Mouse (Mus musculus): ENCODE measurements at regions not wholly inside any gene's neighbourhood (a gene's known extent, or its start where the extent isn't known, plus 50 kb on each side); places are given as distances from the start of the nearest gene placed in this dataset.
A peak's percentile ranks its signal among the peaks of the same experiment; 100 is the strongest.

DNA sequence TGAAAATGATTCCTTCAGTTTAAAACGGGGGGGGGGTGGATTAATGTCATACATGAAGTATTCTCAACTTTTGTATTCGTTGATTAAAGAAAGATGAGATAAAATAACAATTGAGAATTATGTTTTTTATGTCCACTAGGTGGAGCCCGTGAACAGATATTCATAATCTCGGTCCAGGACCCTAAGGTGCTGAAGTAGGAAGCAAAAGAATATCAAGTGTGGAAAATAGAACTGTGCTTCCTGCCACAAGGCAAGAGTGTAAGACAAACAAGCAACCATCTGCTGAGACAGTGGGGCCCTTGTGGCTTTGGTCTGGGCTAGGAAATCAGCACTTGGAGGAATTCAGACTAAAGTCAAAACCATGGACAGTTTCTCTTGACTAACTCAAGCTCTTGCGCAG lies 50.9 kb upstream of the Kap start:
- no peak overlapping the region for H3K27ac ChIP-seq (replicated peaks)
- WGBS = 32% methylated on average over 5 of the region's 5 CpGs
- no peak for ATAC-seq (ENCODE audit: low FRiP score, low read depth)

DNA sequence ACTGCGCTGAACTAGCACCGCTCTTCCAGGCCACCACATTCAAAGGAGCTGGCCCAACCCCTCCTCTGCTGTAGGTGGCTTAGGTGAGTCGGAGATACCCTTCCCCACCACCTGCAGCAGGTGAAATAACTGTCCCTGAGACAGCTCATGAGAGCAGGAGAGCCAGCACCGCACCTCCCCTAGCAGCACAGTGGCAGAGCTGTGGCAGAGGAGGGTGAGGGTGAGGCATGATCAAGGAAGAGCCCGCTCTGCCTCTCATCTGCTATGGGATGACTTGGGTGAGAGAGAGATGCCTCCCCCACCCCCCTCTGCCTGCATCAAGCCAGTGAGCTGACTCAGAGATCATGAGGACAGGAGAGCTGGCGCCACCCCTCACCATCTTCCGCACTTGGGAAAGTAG lies 81.1 kb upstream of the Kap start:
- 88% methylated on average over 7 of the region's 7 CpGs for WGBS
- H3K9ac ChIP-seq (replicated peaks) = no peak overlapping the region
- no peak overlapping the region for H3K4me3 ChIP-seq
- H3K4me2 ChIP-seq (replicated peaks) = no peak overlapping the region
- H3K4me1 ChIP-seq = no peaks in the 10 kb centered on the region
- H3K27me3 ChIP-seq = no peaks in the 10 kb centered on the region
- H3K27ac ChIP-seq (replicated peaks) = no peak overlapping the region
- no peaks in the 10 kb centered on the region for H3K9me3 ChIP-seq
- peak; percentile 24; the same call in 1 of the 2 replicates for ATAC-seq (ENCODE audit: low FRiP score, low read depth)
- H3K36me3 ChIP-seq = no peaks in the 10 kb centered on the region

More for the DNA sequence above, 50.9 kb upstream of the Kap start:
- Histone ChIP-seq H3K4me1 (no peaks in the 10 kb centered on the region), H3K36me3 (no peaks in the 10 kb centered on the region), H3K27me3 (no peaks in the 10 kb centered on the region), H3K4me3 (no peak overlapping the region), H3K9ac (replicated peaks) (no peak overlapping the region), H3K9me3 (no peaks in the 10 kb centered on the region), H3K4me2 (replicated peaks) (no peak overlapping the region)

- Histone ChIP-seq H3K36me3 (no peaks in the 10 kb centered on the region), H3K27ac (replicated peaks) (no peak overlapping the region), H3K27me3 (no peaks in the 10 kb centered on the region), H3K9ac (replicated peaks) (no peak overlapping the region), H3K9me3 (no peaks in the 10 kb centered on the region), H3K4me1 (no peaks in the 10 kb centered on the region), H3K4me2 (replicated peaks) (no peak overlapping the region), H3K4me3 (no peak overlapping the region)
- 88% methylated on average over 2 of the region's 2 CpGs for WGBS
- ATAC-seq (ENCODE audit: low FRiP score, low read depth) = no peak
These were observed 82.1 kb upstream of the Kap start for GRCm38 (mm10) chr6:133935671-133936070.

GRCm38 (mm10) chr6:133959902-133960634 lies 75.4 kb upstream of the Etv6 start:
- H3K9me3 ChIP-seq = no peaks in the 10 kb centered on the region
- no peaks in the 10 kb centered on the region for H3K27me3 ChIP-seq
- H3K4me1 ChIP-seq = no peaks in the 10 kb centered on the region
- no peak overlapping the region for H3K9ac ChIP-seq (replicated peaks)
- no peak overlapping the region for H3K4me3 ChIP-seq
- peak; percentile 52; the same call in 1 of the 2 replicates for ATAC-seq (ENCODE audit: low FRiP score, low read depth)
- no peak overlapping the region for H3K27ac ChIP-seq (replicated peaks)
- no peak overlapping the region for H3K4me2 ChIP-seq (replicated peaks)
- WGBS = 84% methylated on average over 11 of the region's 11 CpGs
- no peaks in the 10 kb centered on the region for H3K36me3 ChIP-seq

DNA sequence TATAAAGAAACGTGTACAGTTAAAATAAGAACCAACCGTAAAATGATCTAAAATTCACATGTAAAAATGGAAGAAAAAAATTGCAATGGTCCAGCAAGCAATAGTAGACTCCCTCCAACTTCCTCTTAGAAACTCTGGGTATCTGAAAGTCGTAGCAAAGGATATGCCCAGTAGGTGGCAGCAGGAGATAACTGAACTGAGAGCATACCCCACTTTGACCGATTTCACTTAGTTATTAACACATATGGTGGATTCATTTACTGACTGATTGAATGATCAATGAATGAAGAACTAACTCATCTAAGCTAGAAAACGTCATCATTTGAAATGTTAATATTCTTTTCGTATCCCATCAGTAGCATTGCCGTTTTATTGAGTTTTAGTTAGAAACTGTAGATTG lies 74.8 kb upstream of the Etv6 start:
- WGBS = 26% methylated on average over 7 of the region's 7 CpGs
- H3K9me3 ChIP-seq = no peaks in the 10 kb centered on the region
- no peaks in the 10 kb centered on the region for H3K27me3 ChIP-seq
- H3K4me2 ChIP-seq (replicated peaks) = no peak overlapping the region
- H3K4me1 ChIP-seq = no peaks in the 10 kb centered on the region
- no peak overlapping the region for H3K27ac ChIP-seq (replicated peaks)
- ATAC-seq (ENCODE audit: low FRiP score, low read depth) = no peak; the same call in 1 of the 2 replicates
- H3K36me3 ChIP-seq = no peaks in the 10 kb centered on the region
- no peak overlapping the region for H3K9ac ChIP-seq (replicated peaks)
- no peak overlapping the region for H3K4me3 ChIP-seq

DNA sequence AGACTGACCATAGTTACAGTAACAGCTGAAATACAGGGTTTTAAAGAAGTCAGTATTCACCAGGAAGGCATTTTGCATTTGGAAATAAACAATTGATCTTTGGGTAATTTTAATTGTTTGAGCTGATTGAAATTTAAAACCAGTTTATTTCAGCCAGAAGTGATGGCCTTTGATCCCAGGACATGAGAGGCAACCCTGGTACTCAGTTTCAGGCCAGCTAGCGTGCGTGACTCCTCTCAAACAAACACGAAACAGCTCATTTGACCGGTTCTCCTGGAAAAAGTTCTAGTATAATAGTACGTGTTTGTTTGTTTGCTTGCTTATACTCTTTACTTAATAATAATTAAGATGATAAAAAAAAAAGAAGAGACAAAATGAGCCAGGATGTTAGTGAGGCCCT lies 72.9 kb upstream of the Etv6 start:
- no peaks in the 10 kb centered on the region for H3K9me3 ChIP-seq
- ATAC-seq (ENCODE audit: low FRiP score, low read depth) = no peak
- H3K27me3 ChIP-seq = no peaks in the 10 kb centered on the region
- H3K36me3 ChIP-seq = no peaks in the 10 kb centered on the region
- no peak overlapping the region for H3K4me2 ChIP-seq (replicated peaks)
- H3K4me1 ChIP-seq = no peaks in the 10 kb centered on the region
- no peak overlapping the region for H3K9ac ChIP-seq (replicated peaks)
- 91% methylated on average over 5 of the region's 5 CpGs for WGBS
- H3K27ac ChIP-seq (replicated peaks) = no peak overlapping the region
- no peak overlapping the region for H3K4me3 ChIP-seq

- H3K4me3 ChIP-seq = no peak overlapping the region
- no peaks in the 10 kb centered on the region for H3K27me3 ChIP-seq
- no peaks in the 10 kb centered on the region for H3K36me3 ChIP-seq
- 87% methylated on average over 6 of the region's 6 CpGs for WGBS
- no peak overlapping the region for H3K4me2 ChIP-seq (replicated peaks)
- H3K4me1 ChIP-seq = no peaks in the 10 kb centered on the region
- H3K9me3 ChIP-seq = no peaks in the 10 kb centered on the region
- no peak overlapping the region for H3K9ac ChIP-seq (replicated peaks)
- ATAC-seq (ENCODE audit: low FRiP score, low read depth) = no peak
- no peak overlapping the region for H3K27ac ChIP-seq (replicated peaks)
These were observed 72.2 kb upstream of the Etv6 start for GRCm38 (mm10) chr6:133963264-133963663.

DNA sequence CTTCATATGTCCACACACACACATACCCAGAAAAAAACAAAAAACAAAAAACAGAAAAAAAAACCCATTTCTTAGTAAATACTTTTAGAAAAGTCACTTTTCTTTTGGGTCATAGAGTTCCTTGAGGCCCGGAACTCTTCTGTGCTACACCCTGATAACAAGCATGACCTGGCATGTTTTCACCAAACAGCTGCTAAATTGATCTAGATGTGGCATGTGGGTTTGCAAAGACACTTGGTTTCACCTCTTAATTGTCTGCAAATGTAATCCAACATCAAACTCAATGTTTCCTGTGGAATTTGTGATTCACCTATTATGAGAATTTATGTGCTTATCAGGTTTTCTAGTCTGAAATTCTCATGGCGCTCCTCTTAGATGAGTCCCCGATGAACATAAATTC lies 68.2 kb upstream of the Etv6 start:
- Histone ChIP-seq H3K36me3 (no peaks in the 10 kb centered on the region), H3K4me1 (no peaks in the 10 kb centered on the region), H3K9me3 (no peaks in the 10 kb centered on the region), H3K4me2 (replicated peaks) (no peak overlapping the region), H3K27ac (replicated peaks) (no peak overlapping the region), H3K9ac (replicated peaks) (no peak overlapping the region), H3K4me3 (no peak overlapping the region), H3K27me3 (no peaks in the 10 kb centered on the region)
- WGBS = 86% methylated on average over 3 of the region's 3 CpGs
- ATAC-seq (ENCODE audit: low FRiP score, low read depth) = no peak

- 72% methylated on average over 6 of the region's 6 CpGs for WGBS
- H3K27ac ChIP-seq (replicated peaks) = no peak overlapping the region
These were observed 63.3 kb upstream of the Etv6 start for GRCm38 (mm10) chr6:133972054-133972705.

DNA sequence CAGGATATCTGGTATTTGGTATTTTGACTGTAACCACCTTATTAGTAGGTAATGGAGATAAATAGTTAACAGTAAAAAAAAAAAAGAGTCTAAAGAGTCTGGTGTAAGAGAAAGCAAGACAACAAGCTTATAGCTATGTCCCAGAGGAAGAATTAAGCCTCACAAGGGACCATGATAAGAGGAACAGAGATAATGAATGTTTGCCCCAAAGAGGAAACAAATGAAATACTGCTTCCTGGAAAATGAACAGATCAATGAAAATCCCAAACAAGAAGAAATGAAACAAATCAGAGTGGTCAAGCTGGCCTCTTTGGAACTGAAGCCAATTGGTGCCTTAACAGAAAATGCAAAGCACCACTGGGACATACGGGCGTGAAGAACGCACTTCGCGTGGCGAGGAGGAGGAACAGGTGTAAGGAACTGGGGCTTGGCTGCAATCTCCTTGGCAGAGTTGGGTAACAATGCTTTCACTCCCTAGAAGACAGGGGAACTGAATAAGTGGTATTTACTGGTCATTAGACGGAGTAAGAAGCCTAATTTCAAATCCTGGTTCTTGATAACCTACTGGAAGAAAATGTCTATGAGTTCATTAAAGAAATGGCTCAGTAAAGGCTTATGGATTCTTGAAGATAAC lies 62.2 kb upstream of the Etv6 start:
- Histone ChIP-seq H3K27ac (replicated peaks) (no peak overlapping the region), H3K4me2 (replicated peaks) (no peak overlapping the region), H3K27me3 (no peaks in the 10 kb centered on the region), H3K36me3 (no peaks in the 10 kb centered on the region), H3K4me1 (no peaks in the 10 kb centered on the region), H3K9me3 (no peaks in the 10 kb centered on the region), H3K4me3 (no peak overlapping the region), H3K9ac (replicated peaks) (no peak overlapping the region)
- no peak for ATAC-seq (ENCODE audit: low FRiP score, low read depth)
- 90% methylated on average over 7 of the region's 7 CpGs for WGBS

More at GRCm38 (mm10) chr6:133972054-133972705, 63.3 kb upstream of the Etv6 start:
- Histone ChIP-seq H3K4me1 (no peaks in the 10 kb centered on the region), H3K4me2 (replicated peaks) (no peak overlapping the region), H3K9me3 (no peaks in the 10 kb centered on the region), H3K36me3 (no peaks in the 10 kb centered on the region), H3K4me3 (no peak overlapping the region), H3K27me3 (no peaks in the 10 kb centered on the region), H3K9ac (replicated peaks) (no peak overlapping the region)
- ATAC-seq (ENCODE audit: low FRiP score, low read depth) = 0 out of 2 replicates have a peak, but pooled peaks have one; percentile 19

GRCm38 (mm10) chr6:133975951-133976350 lies 59.5 kb upstream of the Etv6 start:
- 90% methylated on average over 1 of the region's 1 CpGs for WGBS
- Histone ChIP-seq H3K36me3 (no peaks in the 10 kb centered on the region), H3K4me1 (no peaks in the 10 kb centered on the region), H3K9me3 (no peaks in the 10 kb centered on the region), H3K4me2 (replicated peaks) (no peak overlapping the region), H3K4me3 (no peak overlapping the region), H3K27ac (replicated peaks) (no peak overlapping the region), H3K27me3 (no peaks in the 10 kb centered on the region), H3K9ac (replicated peaks) (no peak overlapping the region)
- no peak for ATAC-seq (ENCODE audit: low FRiP score, low read depth)

GRCm38 (mm10) chr6:133976854-133977253 lies 58.6 kb upstream of the Etv6 start:
- WGBS = 74% methylated on average over 6 of the region's 6 CpGs
- Histone ChIP-seq H3K36me3 (no peaks in the 10 kb centered on the region), H3K9ac (replicated peaks) (no peak overlapping the region), H3K4me2 (replicated peaks) (no peak overlapping the region), H3K4me1 (no peaks in the 10 kb centered on the region), H3K9me3 (no peaks in the 10 kb centered on the region), H3K4me3 (no peak overlapping the region), H3K27ac (replicated peaks) (no peak overlapping the region), H3K27me3 (no peaks in the 10 kb centered on the region)
- no peak for ATAC-seq (ENCODE audit: low FRiP score, low read depth)

Data from midbrain, embryonic 12.5 days (tissue).